Mouse (Mus musculus) midbrain, embryonic 15.5 days (tissue): ENCODE results near the gene Gm10260. TPM values are rescaled to one million over a fixed set of nuclear protein-coding genes. Genes with fewer than 3 reads are reported as not detected.

ENCODE experiments used
- ATAC-seq: fragments of 200-750 bp; cut with Nextera tagmentation; replicated peaks from 2 replicates; pipeline ENCODE4 v1.8.0; 2017; ENCODE audit warnings: moderate TSS enrichment
- H3K27ac ChIP-seq: fragments of 300-500 bp; sonication (generic); 2 replicates; pipeline ENCODE4 v1.5.1; 2015; ENCODE audit warnings: mild to moderate bottlenecking, inconsistent platforms
- H3K27me3 ChIP-seq: fragments of 300-500 bp; sonication (generic); replicated peaks from 2 replicates; pipeline ENCODE4 v1.6.1; 2015; ENCODE audit warnings: inconsistent platforms
- H3K36me3 ChIP-seq: fragments of 300-500 bp; sonication (generic); replicated peaks from 2 replicates; pipeline ENCODE4 v1.6.1; 2015; ENCODE audit warnings: inconsistent platforms
- H3K4me1 ChIP-seq: fragments of 300-500 bp; sonication (generic); 2 replicates; pipeline ENCODE4 v1.6.1; 2015; ENCODE audit warnings: inconsistent platforms
- H3K4me2 ChIP-seq: fragments of 300-500 bp; sonication (generic); 2 replicates; pipeline ENCODE4 v1.6.1; 2015; ENCODE audit warnings: inconsistent platforms, mild to moderate bottlenecking, moderate library complexity
- H3K4me3 ChIP-seq: fragments of 300-500 bp; sonication (generic); 2 replicates; pipeline ENCODE4 v1.5.1; 2015; ENCODE audit warnings: mild to moderate bottlenecking, inconsistent platforms
- H3K9ac ChIP-seq: fragments of 300-500 bp; sonication (generic); 2 replicates; pipeline ENCODE4 v1.6.1; 2015; ENCODE audit warnings: mild to moderate bottlenecking, inconsistent platforms
- H3K9me3 ChIP-seq: fragments of 300-500 bp; sonication (generic); 2 replicates; pipeline ENCODE4 v1.6.1; 2016; ENCODE audit warnings: inconsistent platforms
- WGBS: fragments of 180-500 bp; shearing (Covaris S2); methylation state at CpG from one replicate; pipeline ENCODE4 v1.1.7; 2015; ENCODE audit warnings: mixed read lengths; 5-methylcytosine and 5-hydroxymethylcytosine counted together
- polyA plus RNA-seq: library from polyadenylated mRNA; unstranded; fragments of >200 nt; fragmentation: Nextera tagmentation; extraction: Ambion mirVana; gene quantifications from 2 replicates; pipeline ENCODE4 v1.2.1, GENCODE M21; 2015

Gm10260 gene
- polyA plus RNA-seq, 1 experiment from 2014 or later, result 0.96 TPM

DNA sequence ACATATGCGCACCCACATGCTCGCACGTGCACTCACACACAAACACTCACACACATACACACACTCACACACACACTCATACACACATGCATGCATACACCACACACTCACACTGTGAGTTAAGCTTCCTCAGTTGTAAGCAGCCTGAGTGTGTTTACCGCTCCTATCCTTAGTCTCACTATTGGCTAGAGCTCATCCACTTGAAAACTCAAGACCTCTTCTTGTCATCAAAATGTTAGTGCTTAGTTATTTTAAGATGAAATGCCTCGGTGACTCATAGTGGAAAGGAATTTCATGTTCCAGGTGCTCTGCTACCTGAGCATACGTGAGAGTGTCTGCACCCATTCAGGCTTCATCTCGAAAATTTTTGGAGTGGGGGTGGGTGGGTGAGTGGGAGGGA lies 21.2 kb upstream of the Gm10260 start:
- no peak for ATAC-seq
- WGBS, result 93% methylated on average over 7 of the region's 7 CpGs

DNA sequence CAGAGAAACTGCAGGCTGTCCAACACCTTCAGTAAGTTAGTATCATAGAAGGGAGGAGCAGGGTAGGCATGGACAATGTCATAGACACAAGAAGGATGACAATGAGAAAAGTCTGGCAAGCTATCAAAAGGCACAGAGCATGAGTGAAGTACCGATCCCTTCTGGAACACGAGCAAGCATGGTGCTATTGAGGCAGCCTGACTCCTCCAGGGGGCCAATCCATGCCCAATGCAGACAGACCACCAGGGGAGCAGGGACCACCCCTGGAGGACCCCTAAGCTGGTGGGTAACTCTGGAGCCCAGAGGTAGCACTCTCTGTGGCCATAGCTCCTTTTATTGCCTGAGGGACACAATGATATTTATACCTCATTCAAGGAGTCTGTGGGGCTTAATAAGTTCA lies 20.1 kb upstream of the Gm10260 start:
- no peak for ATAC-seq
- Histone ChIP-seq H3K9me3 (no peaks in the 10 kb centered on the region), H3K9ac (no peak overlapping the region), H3K27me3 (no peaks in the 10 kb centered on the region), H3K4me2 (no peak overlapping the region), H3K36me3 (no peaks in the 10 kb centered on the region), H3K4me1 (no peaks in the 10 kb centered on the region), H3K27ac (no peak overlapping the region), H3K4me3 (no peak overlapping the region)
- 54% methylated on average over 2 of the region's 2 CpGs for WGBS

More for the DNA sequence above, 21.2 kb upstream of the Gm10260 start:
- Histone ChIP-seq H3K27me3 (no peaks in the 10 kb centered on the region), H3K9me3 (no peaks in the 10 kb centered on the region), H3K9ac (no peak overlapping the region), H3K4me1 (no peaks in the 10 kb centered on the region), H3K36me3 (no peaks in the 10 kb centered on the region), H3K4me2 (no peak overlapping the region), H3K4me3 (no peak overlapping the region), H3K27ac (no peak overlapping the region)

DNA sequence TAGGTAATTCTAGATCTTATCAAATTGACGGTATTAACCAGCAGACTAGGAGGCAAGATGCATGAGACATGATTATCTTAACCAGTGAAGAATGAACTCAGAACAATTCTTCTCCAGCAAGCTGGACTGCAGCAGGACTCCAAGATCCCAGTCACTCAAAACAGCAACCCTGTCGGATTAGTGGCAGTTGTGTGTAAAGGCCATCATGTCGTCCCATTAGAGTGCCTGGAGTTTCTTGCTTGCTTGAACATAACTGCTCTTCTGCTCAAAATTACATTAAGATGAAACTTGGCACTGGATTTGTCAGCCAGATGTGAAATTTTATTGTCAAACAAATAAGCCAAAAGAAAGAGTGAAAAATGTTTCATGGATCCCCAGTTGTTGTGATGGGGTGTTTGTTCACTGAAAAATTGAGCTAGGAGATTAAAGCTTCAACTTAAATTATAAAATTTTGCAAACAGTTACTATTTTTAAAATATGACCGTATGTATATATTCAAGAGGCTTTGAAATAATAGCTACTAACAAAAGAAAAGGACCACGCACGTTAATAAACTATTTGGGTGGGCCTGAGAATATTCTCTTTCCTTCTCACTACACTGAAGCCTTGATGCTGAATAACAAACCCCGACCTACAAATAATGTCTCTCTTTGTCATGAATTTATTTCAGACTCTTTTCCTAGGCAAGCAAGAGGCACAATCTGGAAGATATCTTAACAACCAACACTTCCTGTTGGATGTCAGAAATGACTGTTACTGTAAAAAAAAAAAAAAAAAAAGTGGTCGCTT lies 19.4 kb upstream of the Gm10260 start:
- no peak overlapping the region for H3K4me3 ChIP-seq
- no peaks in the 10 kb centered on the region for H3K27me3 ChIP-seq
- H3K9me3 ChIP-seq, result no peaks in the 10 kb centered on the region
- H3K4me2 ChIP-seq, result no peak overlapping the region
- no peak overlapping the region for H3K9ac ChIP-seq
- WGBS, result 85% methylated on average over 8 of the region's 8 CpGs
- peaks cover 4% of the 10 kb centered on the region for H3K4me1 ChIP-seq
- no peak for ATAC-seq
- H3K27ac ChIP-seq, result no peak overlapping the region
- H3K36me3 ChIP-seq, result no peaks in the 10 kb centered on the region

DNA sequence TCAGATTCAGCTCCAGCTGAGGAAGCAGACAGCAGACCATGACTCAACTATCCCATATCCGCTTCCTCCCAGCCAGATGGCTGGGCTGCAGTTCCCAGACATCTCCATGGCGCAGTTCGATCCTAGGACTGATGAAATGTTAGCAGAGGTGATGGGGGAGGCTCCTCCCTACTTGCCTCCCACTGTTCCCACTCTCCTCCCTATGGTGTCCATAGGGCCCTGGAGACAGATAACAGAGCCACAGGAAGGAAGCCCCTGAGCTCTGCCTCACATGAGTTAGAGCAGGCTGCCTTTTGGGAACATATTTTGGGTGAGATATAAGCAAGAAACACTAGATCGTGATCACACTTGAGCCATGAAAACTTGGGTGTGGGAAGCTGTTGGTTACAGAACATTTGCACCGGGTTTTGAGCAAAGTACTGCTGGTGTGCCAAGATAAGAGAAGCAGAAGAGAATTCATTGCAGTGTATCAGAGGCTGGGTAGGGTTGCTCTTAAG lies 18.3 kb upstream of the Gm10260 start:
- Histone ChIP-seq H3K4me3 (no peak overlapping the region), H3K4me2 (no peak overlapping the region), H3K4me1 (peaks cover 6% of the 10 kb centered on the region), H3K27me3 (no peaks in the 10 kb centered on the region), H3K27ac (no peak overlapping the region), H3K9ac (no peak overlapping the region), H3K9me3 (no peaks in the 10 kb centered on the region), H3K36me3 (no peaks in the 10 kb centered on the region)
- WGBS, result 92% methylated on average over 5 of the region's 5 CpGs
- ATAC-seq, result no peak

DNA sequence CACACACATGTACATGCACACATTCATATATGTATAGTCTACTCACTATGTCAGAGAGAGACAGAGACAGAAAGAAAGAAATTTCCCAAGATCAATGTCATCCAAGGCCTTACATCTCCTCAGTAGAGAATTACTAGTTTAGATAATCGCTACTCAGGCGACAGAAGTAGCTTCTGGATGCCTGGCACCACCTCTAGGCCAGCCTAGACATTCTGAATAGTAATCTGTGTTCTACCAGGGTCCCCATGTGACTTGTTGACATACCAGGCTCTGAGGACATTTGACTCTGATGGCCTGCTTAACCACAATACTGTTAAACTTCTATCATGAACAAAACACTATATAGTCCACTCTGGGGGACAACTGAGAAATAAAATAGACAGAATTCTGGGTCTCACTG lies 17.2 kb upstream of the Gm10260 start:
- Histone ChIP-seq H3K9me3 (no peaks in the 10 kb centered on the region), H3K4me1 (peaks cover 6% of the 10 kb centered on the region), H3K36me3 (no peaks in the 10 kb centered on the region), H3K4me3 (no peak overlapping the region), H3K9ac (no peak overlapping the region), H3K27ac (no peak overlapping the region), H3K4me2 (no peak overlapping the region), H3K27me3 (no peaks in the 10 kb centered on the region)
- WGBS, result 95% methylated on average over 2 of the region's 2 CpGs
- ATAC-seq, result no peak

DNA sequence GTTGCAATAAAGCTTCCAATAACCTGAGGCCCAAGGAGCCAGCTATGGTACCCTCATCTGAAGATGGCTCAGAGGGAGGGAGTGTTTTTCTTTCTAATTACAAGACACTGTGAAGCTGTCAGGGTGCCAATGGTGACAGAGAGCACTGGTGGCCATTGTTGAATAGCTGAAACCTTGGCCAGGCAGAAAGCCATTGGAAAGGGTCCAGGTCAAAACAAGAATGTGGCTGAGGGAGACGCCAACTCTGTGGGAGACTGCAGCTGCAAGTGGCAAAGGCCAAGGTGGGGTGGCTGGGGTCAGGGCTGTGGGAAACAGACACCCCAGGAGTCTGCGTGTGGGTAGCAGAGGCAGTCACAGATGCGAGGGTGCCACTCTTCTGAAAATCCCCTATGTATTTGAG lies 16.3 kb upstream of the Gm10260 start:
- H3K4me2 ChIP-seq, result no peak overlapping the region
- H3K36me3 ChIP-seq, result no peaks in the 10 kb centered on the region
- peaks cover 2% of the 10 kb centered on the region; the same call in 1 of the 2 replicates for H3K9me3 ChIP-seq
- H3K27me3 ChIP-seq, result no peaks in the 10 kb centered on the region
- WGBS, result 61% methylated on average over 3 of the region's 3 CpGs
- H3K27ac ChIP-seq, result no peak overlapping the region
- no peak for ATAC-seq
- H3K9ac ChIP-seq, result no peak overlapping the region
- peaks cover 6% of the 10 kb centered on the region for H3K4me1 ChIP-seq
- no peak overlapping the region for H3K4me3 ChIP-seq

DNA sequence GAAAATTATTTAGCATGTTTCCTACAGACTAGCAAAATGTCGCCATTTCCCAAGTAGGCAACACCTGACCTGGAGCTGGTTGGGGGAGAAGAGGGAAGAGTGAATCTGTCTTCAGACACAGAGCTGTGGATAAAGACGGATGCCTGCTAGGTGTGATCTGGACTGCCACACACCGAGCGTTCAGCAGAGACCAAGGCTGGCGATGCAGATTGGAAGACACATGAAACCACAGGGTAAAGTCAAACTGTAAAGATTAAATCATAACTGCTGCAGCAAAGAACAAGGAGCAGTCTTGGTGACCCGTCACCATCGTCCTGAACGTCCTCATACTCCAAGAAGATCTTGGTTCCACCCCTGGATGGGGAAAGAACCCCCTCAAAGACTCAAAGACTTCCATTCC lies 15.5 kb upstream of the Gm10260 start:
- H3K27me3 ChIP-seq, result no peaks in the 10 kb centered on the region
- no peak for ATAC-seq
- WGBS, result 96% methylated on average over 8 of the region's 8 CpGs
- peaks cover 3% of the 10 kb centered on the region; the same call in 1 of the 2 replicates for H3K9me3 ChIP-seq
- H3K36me3 ChIP-seq, result no peaks in the 10 kb centered on the region
- H3K4me3 ChIP-seq, result no peak overlapping the region
- H3K27ac ChIP-seq, result no peak overlapping the region
- H3K4me2 ChIP-seq, result no peak overlapping the region
- no peak overlapping the region for H3K9ac ChIP-seq
- H3K4me1 ChIP-seq, result peaks cover 6% of the 10 kb centered on the region

DNA sequence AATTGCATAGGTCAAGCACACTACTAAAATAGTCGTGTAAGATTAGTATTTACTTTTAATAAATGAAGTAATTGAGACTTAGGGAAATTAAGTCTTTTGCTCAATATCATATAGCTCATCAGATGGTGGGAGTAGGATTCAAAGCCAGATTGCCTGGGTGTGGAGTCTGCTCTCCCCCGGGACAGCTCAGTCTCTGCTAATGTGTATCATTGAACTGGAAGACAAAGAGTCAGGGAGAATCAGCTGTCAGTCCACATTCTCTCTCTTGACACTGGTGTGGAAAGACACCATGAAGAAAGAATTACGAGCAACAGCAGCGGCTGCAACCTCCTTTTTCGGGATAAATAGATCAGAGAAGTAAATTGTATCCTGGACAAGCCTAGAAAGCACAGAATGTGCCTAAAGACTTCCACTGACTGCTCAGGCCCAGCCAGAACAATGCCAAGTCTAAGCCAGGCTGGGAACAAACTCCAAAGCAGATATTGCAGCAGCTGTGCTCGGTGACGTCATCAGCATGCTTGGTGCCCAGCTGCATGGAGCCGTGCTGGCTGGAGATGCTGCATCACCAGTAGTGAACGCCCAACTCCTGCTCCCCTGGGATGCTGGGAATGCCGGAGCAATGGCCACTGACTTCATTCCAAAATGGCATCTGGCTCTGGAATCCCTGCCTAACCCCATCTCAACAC lies 14.5 kb upstream of the Gm10260 start:
- H3K4me3 ChIP-seq, result no peak overlapping the region
- peak; percentile 82 for ATAC-seq
- WGBS, result 23% methylated on average over 10 of the region's 10 CpGs
- H3K9me3 ChIP-seq, result peaks cover 3% of the 10 kb centered on the region; the same call in 1 of the 2 replicates
- H3K4me1 ChIP-seq, result peaks cover 6% of the 10 kb centered on the region
- H3K27ac ChIP-seq, result peak overlapping the region; percentile 60
- H3K27me3 ChIP-seq, result no peaks in the 10 kb centered on the region
- no peaks in the 10 kb centered on the region for H3K36me3 ChIP-seq
- H3K9ac ChIP-seq, result no peak overlapping the region
- no peak overlapping the region for H3K4me2 ChIP-seq

DNA sequence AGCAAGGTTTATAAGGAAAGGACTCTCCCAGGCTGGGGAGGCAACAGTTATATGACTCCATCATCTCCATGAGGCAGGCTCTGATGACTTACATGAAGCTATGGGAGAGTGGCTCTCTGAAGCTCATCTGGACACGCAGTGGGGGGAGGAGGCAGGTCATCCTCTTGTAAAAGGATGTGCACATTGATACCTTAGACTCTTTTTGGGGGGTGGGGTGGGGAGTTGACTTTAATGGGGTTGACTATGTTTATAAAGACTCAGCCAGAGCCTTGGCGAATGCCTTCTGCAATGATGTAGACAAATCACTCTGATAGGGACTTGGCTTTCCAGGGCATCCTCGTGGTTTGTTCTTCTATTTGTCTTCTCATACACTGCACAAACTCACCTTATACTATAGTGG lies 8.8 kb upstream of the Gm10260 start:
- WGBS, result 77% methylated on average over 3 of the region's 3 CpGs
- no peaks in the 10 kb centered on the region for H3K36me3 ChIP-seq
- no peak for ATAC-seq
- H3K4me2 ChIP-seq, result no peak overlapping the region
- peaks cover 13% of the 10 kb centered on the region for H3K4me1 ChIP-seq
- no peak overlapping the region for H3K27ac ChIP-seq
- H3K27me3 ChIP-seq, result no peaks in the 10 kb centered on the region
- no peak overlapping the region for H3K4me3 ChIP-seq
- H3K9ac ChIP-seq, result no peak overlapping the region
- peaks cover 3% of the 10 kb centered on the region; the same call in 1 of the 2 replicates for H3K9me3 ChIP-seq

DNA sequence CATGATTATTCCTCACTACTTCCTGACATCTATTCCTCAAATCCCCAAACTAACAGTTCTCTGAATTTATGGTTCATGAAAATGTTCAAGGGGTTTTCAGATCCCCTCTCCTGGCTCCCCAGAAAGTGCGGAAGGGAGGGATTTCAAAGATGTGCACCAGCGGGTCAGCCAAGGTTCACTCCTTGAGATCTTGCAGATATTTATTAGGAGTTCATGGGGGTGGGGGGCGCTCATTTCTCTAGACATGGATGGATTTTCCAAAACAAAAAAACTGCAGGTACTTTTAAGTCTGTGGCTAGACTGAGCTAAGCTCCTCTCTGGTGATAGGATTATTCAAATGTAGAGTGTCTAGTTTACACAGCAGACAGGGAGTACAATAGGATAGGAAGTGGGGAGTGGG lies 8.4 kb upstream of the Gm10260 start:
- 59% methylated on average over 3 of the region's 3 CpGs for WGBS

DNA sequence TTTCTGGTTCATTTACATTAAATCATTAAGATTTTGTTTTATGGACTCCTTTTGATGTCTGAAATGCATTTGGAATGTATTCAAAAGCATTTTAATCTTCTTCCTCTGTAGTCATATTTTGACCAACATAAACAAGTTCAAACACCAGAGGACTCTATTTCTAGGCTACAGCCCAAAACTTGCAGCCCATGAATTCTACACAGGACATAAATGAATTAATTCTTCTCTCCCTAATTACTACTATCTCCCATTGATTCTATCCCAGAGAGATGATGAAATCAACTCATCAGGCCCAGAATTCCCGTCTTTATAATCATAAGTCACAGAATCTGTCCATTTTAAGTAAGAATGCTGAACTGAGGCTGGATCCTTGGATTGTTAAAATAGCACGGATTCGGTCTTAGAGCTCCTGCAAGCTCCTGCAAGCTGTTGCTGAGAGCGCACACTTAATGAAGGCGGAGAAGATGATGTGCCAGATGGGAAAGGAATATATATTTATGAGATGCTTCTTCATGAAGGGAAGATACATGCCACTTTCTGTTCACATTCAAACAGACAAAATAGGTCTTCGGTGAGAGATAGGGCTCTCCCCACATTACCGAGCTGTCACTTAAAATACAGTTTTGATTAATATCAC lies 7.7 kb upstream of the Gm10260 start:
- peaks cover 22% of the 10 kb centered on the region for H3K4me1 ChIP-seq
- no peaks in the 10 kb centered on the region for H3K27me3 ChIP-seq
- no peak overlapping the region for H3K4me2 ChIP-seq
- no peak overlapping the region for H3K4me3 ChIP-seq
- H3K27ac ChIP-seq, result peak overlapping the region; percentile 56
- no peak overlapping the region for H3K9ac ChIP-seq
- 54% methylated on average over 7 of the region's 7 CpGs for WGBS
- H3K36me3 ChIP-seq, result no peaks in the 10 kb centered on the region
- peaks cover 3% of the 10 kb centered on the region; the same call in 1 of the 2 replicates for H3K9me3 ChIP-seq
- ATAC-seq, result no peak

More for the DNA sequence above, 8.4 kb upstream of the Gm10260 start:
- Histone ChIP-seq H3K4me3 (no peak overlapping the region), H3K4me1 (peaks cover 17% of the 10 kb centered on the region), H3K27ac (peak overlapping the region; percentile 56; the same call in 1 of the 2 replicates), H3K9me3 (peaks cover 3% of the 10 kb centered on the region; the same call in 1 of the 2 replicates), H3K4me2 (no peak overlapping the region), H3K9ac (no peak overlapping the region), H3K27me3 (no peaks in the 10 kb centered on the region), H3K36me3 (no peaks in the 10 kb centered on the region)
- ATAC-seq, result no peak

DNA sequence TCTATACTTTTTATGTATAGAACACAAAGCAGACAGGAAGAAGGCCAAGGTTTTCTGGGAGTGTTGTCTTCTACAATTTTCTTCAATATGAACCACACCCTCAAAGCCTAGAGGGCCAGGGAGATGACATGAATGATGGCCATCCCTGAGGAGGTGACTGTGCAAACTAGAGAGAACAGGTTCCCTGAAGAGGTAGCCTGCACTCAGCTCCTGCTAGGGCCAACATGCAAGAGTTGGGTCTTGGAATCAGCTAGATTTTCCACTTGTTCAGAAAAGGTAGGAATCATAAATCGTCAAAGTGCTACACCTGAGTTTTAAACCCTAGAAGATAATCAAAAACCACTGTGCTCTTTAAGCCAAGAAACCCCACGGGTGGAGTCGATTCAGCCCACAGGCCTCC lies 6.2 kb upstream of the Gm10260 start:
- no peak overlapping the region for H3K4me2 ChIP-seq
- no peak for ATAC-seq
- no peaks in the 10 kb centered on the region for H3K36me3 ChIP-seq
- no peak overlapping the region for H3K27ac ChIP-seq
- peaks cover 22% of the 10 kb centered on the region for H3K4me1 ChIP-seq
- no peak overlapping the region for H3K9ac ChIP-seq
- WGBS, result 93% methylated on average over 3 of the region's 3 CpGs
- H3K27me3 ChIP-seq, result no peaks in the 10 kb centered on the region
- no peak overlapping the region for H3K4me3 ChIP-seq
- 0 out of 2 replicates have a peak, but pooled peaks cover under 1% of the 10 kb centered on the region for H3K9me3 ChIP-seq
